Mouse (Mus musculus) thymus, adult 2 months (tissue): ENCODE results near the gene F11r.

Experiments
- CTCF ChIP-seq: fragments of 200-500 bp; IDR thresholded peaks from 2 replicates; pipeline ENCODE4 v1.5.1; 2012; ENCODE audit warnings: mild to moderate bottlenecking, control low read depth, low read length, moderate library complexity, borderline replicate concordance; ENCODE audit not compliant: control insufficient read depth, poor library complexity, insufficient read depth; ENCODE audit errors: extremely low read depth
- POLR2A ChIP-seq: fragments of 200-500 bp; IDR thresholded peaks from 2 replicates; pipeline ENCODE4 v1.6.1; 2012; ENCODE audit warnings: mild to moderate bottlenecking, low read length, control low read depth, moderate library complexity; ENCODE audit not compliant: control insufficient read depth, poor library complexity, insufficient read depth; ENCODE audit errors: extremely low read depth

DNA sequence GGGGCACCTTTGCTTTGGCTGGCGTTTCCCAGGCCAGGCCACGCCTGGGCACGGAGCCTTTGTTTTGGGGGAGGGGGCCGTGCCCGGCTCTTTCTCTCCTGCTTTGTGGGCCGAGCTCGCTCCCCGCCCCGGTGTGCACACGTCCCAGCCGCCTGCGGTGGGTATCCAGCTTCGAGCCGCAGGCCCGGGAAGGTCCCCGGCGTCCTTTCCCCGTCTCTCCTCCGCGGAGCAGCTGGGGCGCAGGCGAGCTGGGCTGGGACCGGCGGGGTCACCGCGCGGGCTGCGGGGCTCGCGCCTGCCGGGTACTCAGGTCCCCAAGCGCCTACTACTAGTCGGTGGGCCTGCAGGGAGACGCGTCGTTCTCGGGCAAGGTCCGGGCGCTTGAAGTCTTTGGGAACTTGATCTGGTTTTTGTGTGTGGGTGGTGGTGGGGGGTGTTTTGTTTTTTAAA is 25.8 kb upstream of the F11r start:
- TF ChIP-seq CTCF: no peak
- no peak for TF ChIP-seq POLR2A
